Mouse (Mus musculus) natural killer cell, adult 2 months (primary cell): ENCODE measurements around the gene Arid2.
"Not testable (repeated sequence)": the region's sequence is repeated elsewhere in the genome, so short reads cannot be mapped to it uniquely, and the experiment has no call there.

Experiments
- DNase-seq, 2 experiments: peaks; one replicate each; pipeline ENCODE4 v3.0.0; 2022; ENCODE audit warnings: low spot score in 2 of 2

Arid2 gene

DNA sequence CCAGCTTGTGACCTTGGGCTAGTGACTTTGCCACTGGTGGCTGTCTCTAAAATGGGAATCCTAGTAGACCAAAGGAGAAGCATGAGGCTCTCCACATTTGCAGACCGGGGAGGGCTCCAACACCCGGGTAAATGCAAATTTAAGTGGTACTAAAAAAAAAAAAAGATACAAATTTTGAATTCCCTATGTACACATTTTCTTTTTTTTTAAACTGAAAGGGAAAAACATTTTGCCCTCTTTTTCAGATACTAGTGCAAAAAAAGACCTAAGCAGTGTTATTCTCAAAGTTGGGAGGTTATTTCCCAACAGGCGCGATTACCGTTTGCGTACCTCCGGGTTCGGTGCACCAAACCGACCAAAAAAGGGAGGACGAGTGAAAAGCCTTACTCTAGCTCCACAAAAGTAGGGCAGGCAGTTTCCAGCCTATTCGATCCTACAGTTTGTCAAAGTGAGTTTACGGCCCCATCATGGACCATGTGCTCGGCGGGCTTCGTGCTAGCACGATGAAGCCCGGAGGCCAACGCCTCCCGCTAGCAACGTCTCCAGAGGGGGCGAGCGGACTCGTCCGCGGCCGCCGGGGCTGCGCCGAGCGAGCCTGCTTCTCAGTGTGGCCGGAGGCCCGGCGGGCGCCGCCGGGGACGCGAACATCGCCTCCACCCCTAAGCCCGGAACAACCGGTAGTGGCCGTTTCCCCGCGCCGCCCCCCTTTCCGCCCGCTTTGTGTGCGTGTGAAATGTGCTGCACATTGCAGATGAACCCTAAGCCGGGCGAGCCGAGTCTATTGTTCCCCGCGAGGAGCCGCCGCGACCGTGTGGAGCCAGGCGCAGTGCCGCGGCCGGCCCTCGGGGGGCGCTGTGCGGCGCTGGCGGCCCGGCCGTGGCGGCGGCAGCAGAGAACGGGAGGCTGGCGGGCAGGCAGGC, 1.0 kb upstream of the Arid2 start:
- DNase-seq, result peak; percentile 90 to 93

DNA sequence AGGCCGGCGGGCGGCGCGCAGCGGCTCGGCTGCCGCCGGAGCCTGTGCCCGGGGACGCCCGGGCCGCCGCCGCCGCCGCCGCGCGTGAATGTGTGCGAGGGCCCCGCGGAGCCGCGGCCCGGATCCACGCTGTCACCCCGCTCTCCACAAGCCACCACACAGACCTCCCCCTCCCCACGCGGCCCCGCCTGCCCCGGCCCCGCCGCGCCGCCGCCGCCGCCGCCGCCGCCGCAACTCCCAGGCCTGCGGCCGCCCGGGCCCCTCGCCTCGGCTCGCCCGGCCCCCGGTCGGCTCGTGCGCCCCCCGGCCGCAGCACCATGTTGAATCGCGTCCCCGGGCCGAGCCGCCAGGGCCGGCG, 404 bp upstream of the Arid2 start:
- no peak for DNase-seq

DNA sequence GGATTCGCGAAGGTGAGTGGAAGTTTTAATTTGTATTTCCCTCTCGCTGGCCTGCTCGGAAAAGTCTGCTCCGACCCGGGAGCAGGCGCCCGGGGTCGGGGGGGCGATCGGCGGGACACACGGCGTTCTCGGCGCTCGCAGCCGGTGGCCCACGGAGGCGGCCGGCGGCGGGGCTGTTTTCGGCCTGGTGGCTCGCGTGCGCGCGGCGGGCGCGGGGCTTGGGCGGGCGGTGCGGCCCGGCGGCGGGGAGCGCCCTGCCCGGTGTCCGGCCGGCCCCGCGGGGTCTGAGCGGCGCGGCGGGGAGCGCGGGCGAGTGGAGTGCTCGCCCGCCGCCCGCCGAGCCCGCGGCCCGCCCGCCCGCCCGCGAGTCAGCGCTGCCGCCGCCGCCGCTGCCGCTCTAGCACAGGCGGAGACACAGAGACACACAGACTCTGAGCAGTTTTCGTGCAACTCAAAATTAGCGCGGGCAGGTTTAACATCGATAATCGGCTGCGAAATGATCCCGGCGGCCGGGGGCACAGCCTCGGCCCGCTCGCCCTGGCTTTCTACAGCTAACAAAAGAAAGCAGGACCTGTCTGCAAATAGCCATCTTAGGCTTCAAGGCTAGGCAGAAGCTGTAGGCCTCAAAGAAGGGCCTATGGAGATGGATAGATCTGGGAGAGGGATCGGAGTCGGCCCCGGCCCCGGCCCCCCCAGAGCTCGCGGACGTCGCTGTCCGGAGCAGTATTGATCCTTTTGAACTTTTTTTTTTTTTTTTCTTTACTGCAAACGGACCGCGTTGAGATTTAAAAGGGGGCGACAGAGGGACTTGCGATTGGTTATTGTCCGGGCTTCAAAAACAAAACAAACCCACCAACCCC, 888 bp downstream of the Arid2 start:
- DNase-seq, result peak; percentile 41 to 46

DNA sequence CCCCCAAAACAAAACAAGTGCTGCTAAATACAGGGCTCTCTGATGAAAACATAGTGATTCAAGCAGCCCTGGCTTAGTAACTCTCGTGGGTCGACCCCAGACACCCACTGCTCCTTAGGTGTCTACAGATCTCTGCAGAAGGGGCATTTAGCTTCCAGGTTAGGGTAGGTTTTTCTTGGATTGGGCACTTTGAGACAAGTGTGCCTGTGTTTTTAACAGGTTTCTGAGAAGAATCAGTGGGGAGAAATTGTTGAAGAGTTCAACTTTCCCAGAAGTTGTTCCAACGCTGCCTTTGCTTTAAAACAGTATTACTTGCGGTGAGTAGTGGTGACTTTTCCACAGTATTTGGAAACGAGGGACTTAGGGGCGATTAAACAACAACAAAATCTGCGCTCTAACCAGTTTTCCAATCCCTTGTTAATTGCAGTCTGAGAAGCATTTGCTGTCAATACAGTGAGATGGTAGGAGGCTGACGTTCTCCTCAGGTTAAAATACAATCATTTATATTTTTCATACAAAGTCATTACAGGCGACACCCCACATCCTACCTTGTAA, 1.6 kb downstream of the Arid2 start:
- DNase-seq, result no peak

DNA sequence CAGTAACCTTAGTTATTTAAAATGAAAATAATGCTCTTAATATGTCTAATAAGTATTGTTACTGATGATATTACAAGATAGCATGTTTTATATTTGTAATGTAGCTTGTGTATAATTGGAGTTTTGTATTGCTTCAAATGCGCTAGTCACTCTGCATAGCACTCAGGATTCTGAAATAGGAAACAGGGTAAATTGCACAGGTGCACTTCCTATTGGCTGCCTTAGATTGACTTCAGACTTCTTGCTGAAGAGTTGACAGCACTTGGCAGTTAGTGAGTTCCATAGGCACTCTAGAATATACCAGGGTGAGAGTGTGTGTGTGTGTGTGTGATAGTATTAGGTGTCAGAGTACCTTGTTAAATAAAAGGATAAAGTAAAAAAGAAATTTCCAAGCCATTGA, 2.7 kb downstream of the Arid2 start:
- no peak for DNase-seq

DNA sequence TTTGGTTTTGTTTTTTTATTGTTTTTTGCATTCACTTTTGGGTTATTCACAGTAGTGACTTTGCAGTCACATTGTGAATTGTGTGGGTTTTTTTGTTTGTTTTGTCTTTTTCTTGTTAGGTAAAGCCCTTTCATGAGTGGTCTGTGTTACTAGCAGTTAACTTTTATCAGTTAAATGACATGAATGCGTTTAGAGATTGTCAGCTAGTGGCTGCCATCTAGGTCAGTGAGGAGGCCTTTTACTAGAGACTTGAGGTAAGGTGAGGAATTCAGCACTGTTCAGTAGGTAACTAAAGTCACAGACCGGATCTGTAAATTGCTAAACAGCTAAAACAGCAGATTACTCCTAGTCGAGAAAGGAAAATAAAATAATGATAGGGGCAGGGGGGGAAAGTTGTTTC, 6.1 kb downstream of the Arid2 start:
- DNase-seq, result no peak

DNA sequence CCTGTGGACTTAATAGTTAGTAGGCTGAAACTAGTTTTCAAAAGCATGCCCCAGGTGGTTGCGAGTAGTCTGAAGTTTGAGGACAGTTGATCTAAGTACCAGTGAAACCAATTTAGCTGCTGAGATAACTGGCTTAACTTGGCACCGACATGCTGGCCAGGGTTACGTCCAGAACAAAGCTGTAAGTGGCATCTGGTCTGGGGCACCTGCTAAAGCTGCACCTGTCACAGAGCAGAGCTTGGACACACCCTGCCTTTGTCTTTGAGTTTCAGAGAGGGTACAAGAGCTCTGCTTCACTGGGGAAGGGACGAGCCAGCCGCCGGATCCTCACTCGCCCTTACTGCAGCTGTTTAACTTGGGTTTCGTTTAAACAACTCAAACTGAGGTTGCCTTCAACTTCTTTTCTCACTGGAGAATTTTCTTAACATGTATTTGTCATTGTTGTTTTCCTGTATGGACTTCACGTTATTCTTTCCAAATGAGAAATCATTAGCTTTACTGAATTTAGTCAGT, 9.8 kb downstream of the Arid2 start:
- DNase-seq, result no peak

DNA sequence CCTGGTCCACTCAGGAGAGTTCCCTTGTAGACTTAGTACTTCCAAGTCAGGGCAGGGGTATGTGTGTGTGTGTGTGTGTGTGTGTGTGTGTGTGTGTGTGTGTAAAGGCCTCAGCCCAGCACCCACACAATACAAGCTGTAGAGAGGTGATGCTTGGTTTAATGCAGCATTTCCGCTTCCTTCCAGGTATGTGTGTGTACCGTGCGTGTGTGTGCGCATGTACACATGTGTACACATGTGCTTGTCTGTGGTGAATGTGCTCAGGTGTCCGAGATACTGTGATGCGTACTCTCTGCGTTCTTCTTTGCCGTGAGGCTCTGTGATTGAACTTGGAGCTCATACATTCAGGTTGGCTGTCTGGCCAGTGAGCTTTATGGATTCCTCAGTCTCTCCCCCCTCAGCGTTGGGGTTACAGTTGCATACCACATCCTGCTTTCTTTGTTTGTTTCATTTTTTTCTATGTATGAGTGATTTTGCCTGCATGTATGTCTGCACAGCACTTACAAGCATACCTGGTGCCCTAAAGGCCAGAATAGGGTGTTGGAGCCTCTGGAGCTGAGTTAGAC, 10.4 kb downstream of the Arid2 start:
- DNase-seq, result peak; percentile 31 to 33

DNA sequence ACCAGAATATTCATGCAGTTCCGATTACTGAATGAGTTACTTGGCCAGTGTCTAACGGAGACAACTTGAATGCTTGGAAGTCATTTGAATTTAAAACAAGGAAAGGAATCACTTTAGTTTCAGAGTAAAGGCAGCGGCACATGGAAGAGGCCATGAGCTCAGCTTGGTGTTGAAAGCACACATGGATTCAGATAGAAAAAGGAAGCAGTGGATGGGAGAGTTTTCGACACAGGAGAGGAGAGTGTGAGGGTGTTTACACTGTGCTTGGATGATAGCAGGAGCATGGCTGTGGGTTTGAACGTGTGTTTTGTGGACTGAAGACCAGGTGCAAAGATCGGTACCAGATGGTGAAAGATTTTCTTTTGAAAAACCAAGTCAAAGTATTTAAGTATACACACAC, 22.0 kb downstream of the Arid2 start:
- DNase-seq, result no peak

DNA sequence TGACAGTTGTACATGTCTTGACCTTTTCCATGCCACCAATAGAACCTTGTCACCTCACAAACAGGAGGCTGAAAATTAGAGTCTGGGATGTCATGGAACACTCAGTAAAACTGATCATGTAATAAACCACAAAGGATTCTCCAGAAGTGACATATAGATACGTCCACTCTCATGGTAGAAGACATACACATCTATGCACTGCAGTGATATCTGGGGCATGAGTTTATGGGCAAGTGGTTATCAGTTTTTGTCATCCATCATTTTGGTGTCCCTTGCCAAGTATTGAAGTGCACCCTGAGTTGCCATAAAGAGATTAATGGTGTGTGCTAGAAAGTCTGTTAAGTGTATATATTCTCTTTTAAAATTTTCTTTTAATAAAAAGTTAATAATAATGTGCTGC, 25.6 kb downstream of the Arid2 start:
- no peak for DNase-seq

DNA sequence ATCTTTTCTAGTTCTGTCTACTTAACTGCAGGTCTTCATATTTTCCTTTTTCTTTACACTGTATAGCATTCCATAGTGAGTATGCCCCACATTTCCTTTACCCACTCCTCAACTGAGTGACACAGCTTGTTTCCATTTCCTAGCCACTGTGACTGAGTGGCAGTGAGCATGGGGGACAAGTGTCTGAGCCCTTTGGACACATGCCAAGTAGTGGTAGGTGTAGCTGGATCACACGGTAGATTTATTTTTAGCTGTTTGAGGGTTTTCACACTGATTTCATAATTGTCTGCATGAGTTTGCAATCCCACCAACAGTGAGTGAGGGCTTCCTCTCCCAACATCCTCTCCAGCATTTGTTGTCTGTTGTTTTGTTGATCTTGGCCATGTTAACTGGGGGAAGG, 28.3 kb downstream of the Arid2 start:
- peak in 1 of 2 experiments; percentile 14 for DNase-seq

DNA sequence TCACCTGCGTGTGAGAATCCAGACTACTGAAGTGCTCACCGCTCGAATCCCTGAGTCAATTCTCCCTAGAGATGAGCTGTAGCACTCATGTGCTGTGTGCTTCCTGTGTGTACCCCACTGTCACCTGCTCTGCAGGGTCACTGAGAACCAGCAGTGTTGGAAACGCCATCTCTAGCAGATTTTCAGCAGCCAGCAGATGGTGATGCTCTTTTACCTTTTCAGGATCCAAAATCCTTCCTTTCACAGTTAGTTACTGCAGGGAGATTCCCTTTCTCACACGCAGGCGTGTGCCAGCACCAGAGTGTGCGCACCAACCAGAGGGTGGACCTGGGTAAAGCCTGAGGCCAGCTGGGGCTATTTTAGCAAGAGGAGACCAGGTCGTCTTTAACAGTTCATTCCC, 32.0 kb downstream of the Arid2 start:
- no peak for DNase-seq

DNA sequence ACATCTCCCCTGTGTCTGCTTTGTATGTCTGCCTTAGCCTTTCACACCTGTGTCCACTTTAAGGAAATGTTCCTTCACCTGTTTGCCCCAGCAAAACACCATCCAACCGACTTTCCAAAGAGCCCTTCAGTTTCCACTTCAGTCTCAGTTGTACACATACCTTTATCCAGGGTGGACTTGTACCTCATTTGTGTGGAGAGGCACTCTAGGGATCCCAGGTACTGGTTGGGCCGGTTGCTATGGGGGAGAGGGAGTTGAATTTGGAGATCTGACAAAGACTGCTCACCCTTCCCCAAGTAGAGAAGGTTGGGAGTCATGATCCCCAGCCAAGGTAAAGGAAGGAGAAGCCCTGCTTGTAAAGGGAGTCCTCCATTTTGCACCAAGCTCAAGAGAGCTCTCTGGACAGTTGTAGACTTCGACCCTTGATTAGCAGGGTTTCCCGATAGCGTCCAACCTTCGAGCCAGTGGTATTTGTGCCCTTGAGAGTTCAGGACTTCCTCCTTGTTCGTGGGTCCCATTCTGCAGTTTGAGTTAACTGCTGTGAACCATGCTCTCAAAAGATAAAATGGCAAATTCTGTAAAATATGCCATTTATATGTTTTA, 38.5 kb downstream of the Arid2 start:
- no peak for DNase-seq

DNA sequence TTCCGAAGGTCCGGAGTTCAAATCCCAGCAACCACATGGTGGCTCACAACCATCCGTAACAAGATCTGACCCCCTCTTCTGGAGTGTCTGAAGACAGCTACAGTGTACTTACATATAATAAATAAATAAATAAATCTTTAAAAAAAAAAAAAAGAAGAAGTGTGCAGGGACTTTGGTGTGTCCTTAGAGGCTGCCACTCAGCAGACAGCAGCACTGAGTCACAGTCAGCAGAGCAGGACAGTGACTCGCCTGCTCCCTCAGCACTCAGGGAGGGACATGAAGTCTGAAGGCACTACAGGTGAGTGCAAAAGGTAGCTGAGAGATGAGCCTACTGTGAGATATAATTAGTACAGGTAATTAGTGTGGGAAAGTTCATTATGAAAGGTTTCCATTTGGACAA, 41.4 kb downstream of the Arid2 start:
- not testable (repeated sequence) for DNase-seq

DNA sequence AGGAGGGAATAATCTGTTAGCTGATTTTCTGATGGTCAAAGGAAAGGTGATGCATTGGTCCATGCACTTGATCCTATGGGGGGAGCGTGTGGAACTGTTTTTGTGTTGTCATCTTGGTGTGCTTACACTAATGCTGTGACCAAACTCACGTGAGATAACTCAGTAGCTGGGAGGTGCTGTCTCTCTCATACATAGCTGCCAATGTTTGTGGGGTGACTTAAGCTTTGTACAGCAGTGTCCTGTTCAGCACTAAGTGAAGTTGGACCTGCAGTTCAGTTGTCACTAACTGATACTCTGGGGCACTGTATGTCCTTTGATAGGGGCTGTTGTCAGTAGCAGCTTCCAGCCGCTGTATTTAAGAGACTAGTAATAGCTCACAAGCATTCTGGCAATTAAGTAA, 43.2 kb downstream of the Arid2 start:
- no peak for DNase-seq

DNA sequence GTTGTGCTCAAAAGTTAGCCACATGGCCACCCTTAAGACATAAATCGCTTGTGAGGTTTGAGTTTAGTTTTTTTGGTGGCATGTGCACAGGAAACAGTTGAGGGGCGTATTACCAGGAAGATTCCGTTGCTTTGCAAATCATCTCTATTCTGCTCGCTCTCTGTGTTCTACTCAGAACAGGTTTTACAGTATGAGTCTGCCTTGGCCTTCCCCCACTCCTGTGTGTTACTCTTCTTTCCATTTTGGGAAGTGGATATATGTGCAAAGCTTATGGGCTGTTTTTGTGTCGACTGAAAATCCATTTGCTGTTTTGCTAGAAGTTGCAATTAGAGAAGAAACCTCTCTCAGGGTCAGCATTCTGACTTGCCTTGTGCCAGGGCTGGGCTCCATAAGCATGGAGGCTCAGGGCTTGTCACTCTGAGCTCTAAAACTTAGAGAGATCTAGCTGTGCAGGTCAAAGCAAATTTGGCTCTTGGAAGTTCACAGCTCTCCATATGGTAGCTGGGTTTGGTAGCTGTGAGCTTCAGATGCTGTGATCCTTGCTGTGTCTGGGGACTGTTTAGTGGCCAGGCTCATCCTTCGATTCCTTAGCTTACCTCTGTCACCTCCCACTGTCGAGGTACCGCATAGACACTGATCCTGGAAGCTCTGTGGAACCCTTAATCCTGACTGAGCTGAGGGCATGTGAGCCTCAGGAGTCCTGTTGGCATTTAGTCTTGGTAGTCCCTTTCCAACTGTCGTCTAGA, 45.3 kb downstream of the Arid2 start:
- DNase-seq, result no peak

DNA sequence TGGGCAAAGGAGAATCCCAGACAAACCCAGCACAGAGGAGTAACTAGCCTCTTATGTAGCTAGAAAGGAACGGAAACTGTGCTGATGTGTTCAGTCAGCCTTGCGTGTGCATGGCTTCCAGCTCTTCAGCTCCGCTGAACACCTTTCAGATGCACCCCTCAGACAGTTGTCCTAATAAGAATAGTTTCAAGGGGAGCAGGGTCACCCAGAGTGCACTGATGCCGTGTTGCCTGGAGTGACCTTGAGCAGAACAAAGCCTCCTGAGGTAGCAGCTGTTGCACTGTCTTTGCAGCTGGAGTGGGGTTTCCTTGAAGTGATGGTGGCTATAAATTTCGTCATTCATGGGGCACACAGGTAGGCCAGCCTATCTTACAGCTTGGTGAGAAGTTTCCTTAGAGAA, 46.0 kb downstream of the Arid2 start:
- no peak for DNase-seq

DNA sequence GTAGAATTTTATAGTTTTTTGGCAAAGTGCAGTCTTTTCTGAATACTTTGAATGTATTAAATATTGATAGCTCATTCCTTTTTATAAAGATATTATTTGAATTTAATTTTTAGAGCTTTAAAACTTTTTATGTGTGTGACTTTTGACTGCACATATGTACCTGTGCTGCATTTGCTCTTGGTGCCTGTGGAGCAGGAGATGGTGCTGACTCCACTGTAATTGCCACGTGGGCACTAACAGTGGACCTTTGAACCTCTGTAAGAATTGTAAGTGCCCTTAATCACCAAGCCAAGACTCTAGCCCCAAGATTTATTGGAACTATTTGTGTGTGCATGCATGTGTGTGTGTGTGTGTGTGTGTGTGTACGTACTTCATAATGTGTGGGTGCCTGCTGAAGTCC, 53.6 kb downstream of the Arid2 start:
- DNase-seq, result no peak

DNA sequence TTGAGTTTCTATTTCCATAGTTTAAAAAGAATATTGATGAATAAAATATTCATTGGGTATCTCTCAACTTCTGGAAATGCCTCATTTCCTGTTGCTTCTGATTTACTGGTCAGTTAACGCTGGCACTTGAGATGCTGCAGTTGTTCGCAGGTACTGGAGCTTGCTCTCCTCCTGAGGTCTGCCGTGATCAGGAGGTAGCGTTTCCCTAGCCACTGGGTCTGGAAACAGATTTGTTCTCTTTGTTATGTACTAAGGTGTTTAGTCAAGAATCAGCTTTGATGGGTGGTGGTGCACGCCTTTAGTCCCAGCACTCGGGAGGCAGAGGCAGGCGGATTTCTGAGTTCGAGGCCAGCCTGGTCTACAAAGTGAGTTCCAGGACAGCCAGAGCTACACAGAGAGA, 54.8 kb downstream of the Arid2 start:
- no peak for DNase-seq

DNA sequence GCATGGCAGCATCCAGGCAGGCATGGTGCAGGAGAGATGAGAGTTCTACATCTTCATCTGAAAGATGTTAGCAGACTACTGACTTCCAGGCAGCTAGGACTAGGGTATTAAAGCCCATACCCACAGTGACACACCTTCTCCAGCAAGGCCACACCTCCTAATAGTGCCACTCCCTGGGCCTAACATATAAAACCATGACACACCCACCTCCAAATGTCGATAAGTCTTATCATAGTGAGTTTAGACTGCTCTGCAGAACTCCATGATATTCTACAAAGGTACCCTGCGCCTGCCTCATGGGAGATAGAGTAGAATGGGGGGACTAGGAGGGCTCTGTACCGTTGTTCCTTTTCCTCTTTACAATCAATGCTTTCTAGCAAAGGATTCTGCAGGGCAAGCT, 55.6 kb downstream of the Arid2 start:
- no peak for DNase-seq
